Mouse (Mus musculus): ENCODE data around the gene Fam222a.
A peak's percentile ranks its signal among the peaks of the same experiment; 100 is the strongest.

The Fam222a gene

GRCm38 (mm10) chr5:114557765-114558731 lies 9.8 kb upstream of the Fam222a start:
- no peak for DNase-seq (ENCODE audit: low spot score in 2 of 2)

- no peak for DNase-seq (ENCODE audit: low spot score in 2 of 2)
Measured at GRCm38 (mm10) chr5:114560533-114560936, 7.3 kb upstream of the Fam222a start.

GRCm38 (mm10) chr5:114560965-114561364 lies 6.9 kb upstream of the Fam222a start:
- DNase-seq (ENCODE audit: low spot score in 2 of 2): no peak

GRCm38 (mm10) chr5:114563994-114564393 lies 3.8 kb upstream of the Fam222a start:
- DNase-seq (ENCODE audit: low spot score in 2 of 2): no peak

- no peak for DNase-seq (ENCODE audit: low spot score in 2 of 2)
Measured at GRCm38 (mm10) chr5:114565305-114565704, 2.5 kb upstream of the Fam222a start.

- no peak for DNase-seq (ENCODE audit: low spot score in 2 of 2)
Measured at GRCm38 (mm10) chr5:114565751-114566150, 2.1 kb upstream of the Fam222a start.

GRCm38 (mm10) chr5:114566461-114566860 lies 1.4 kb upstream of the Fam222a start:
- no peak for DNase-seq (ENCODE audit: low spot score in 2 of 2)

- peak; percentile 91 to 93 for DNase-seq (ENCODE audit: low spot score in 2 of 2)
Measured at GRCm38 (mm10) chr5:114567075-114567517, 720 bp upstream of the Fam222a start.

GRCm38 (mm10) chr5:114568818-114569217 lies 1.0 kb downstream of the Fam222a start:
- DNase-seq (ENCODE audit: low spot score in 2 of 2): no peak

GRCm38 (mm10) chr5:114569918-114570670 lies 2.3 kb downstream of the Fam222a start:
- DNase-seq (ENCODE audit: low spot score in 2 of 2): peak; percentile 53 to 64

- no peak for DNase-seq (ENCODE audit: low spot score in 2 of 2)
Measured at GRCm38 (mm10) chr5:114570791-114571450, 3.1 kb downstream of the Fam222a start.

- DNase-seq (ENCODE audit: low spot score in 2 of 2): no peak
Measured at GRCm38 (mm10) chr5:114571451-114572030, 3.7 kb downstream of the Fam222a start.

GRCm38 (mm10) chr5:114572997-114573396 lies 5.2 kb downstream of the Fam222a start:
- no peak for DNase-seq (ENCODE audit: low spot score in 2 of 2)

- DNase-seq (ENCODE audit: low spot score in 2 of 2): no peak
Measured at GRCm38 (mm10) chr5:114573920-114574628, 6.3 kb downstream of the Fam222a start.

- DNase-seq (ENCODE audit: low spot score in 2 of 2): no peak
Measured at GRCm38 (mm10) chr5:114575010-114575409, 7.2 kb downstream of the Fam222a start.

GRCm38 (mm10) chr5:114575530-114575929 lies 7.7 kb downstream of the Fam222a start:
- no peak for DNase-seq (ENCODE audit: low spot score in 2 of 2)

GRCm38 (mm10) chr5:114575986-114576605 lies 8.3 kb downstream of the Fam222a start:
- no peak for DNase-seq (ENCODE audit: low spot score in 2 of 2)

GRCm38 (mm10) chr5:114578361-114578760 lies 10.5 kb downstream of the Fam222a start:
- DNase-seq (ENCODE audit: low spot score in 2 of 2): no peak

- DNase-seq (ENCODE audit: low spot score in 2 of 2): peak in 1 of 2 experiments; percentile 61
Measured at GRCm38 (mm10) chr5:114579714-114580357, 12.0 kb downstream of the Fam222a start.

- DNase-seq (ENCODE audit: low spot score in 2 of 2): no peak
Measured at GRCm38 (mm10) chr5:114581486-114581885, 13.7 kb downstream of the Fam222a start.
